Mouse (Mus musculus) macrophage (primary cell): Measurements from ENCODE around the gene C130026I21Rik. TPM values are rescaled to one million over a fixed set of nuclear protein-coding genes. Genes with fewer than 3 reads are reported as not detected.
"Not testable (repeated sequence)": the region's sequence is repeated elsewhere in the genome, so short reads cannot be mapped to it uniquely, and the experiment has no call there.

Experiments
- H3K27ac ChIP-seq: fragments of 350-480 bp; formaldehyde crosslinking; 2 replicates; pipeline ENCODE4 v1.9.0; 2021
- H3K36me3 ChIP-seq: fragments of 350-480 bp; formaldehyde crosslinking; 2 replicates; pipeline ENCODE4 v1.9.0; 2021; ENCODE audit errors: inconsistent target
- H3K4me3 ChIP-seq: fragments of 350-480 bp; formaldehyde crosslinking; 2 replicates; pipeline ENCODE4 v1.9.0; 2021; ENCODE audit errors: inconsistent target
- H3K79me2 ChIP-seq: fragments of 350-480 bp; formaldehyde crosslinking; 2 replicates; pipeline ENCODE4 v1.9.0; 2021; ENCODE audit errors: inconsistent target
- WGBS: methylation state at CpG from one replicate; pipeline ENCODE4 v1.1.7; 2026; ENCODE audit warnings: inconsistent platforms; ENCODE audit not compliant: missing documents; 5-methylcytosine and 5-hydroxymethylcytosine counted together
- polyA plus RNA-seq: library from polyadenylated mRNA; stranded (reverse); fragments of 250-400 nt; gene quantifications from 3 replicates; pipeline ENCODE4 v1.2.4, GENCODE M21; 2018; ENCODE audit warnings: inconsistent platforms

Gene C130026I21Rik
- polyA plus RNA-seq, 1 experiment from 2014 or later = 60.6 TPM

DNA sequence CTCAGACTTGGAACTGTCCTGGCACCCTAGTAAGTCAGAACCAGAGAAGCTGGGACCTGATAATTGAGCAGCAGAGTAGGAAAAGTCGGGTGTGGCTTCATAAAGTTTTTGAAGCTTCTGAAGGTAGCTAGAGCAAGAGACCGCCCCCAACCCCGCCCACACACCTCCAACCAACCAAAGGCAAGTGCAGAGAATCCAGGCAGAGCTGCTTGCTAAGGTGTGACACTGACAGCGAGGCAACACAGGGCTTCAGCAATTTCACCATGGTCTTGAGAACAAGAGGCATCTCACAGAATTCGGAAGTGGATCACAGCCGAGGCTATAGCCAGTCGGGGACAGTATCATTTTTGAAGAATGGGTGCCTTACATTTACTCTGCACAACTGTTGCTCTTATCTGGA, 160.6 kb downstream of the C130026I21Rik start, which contains the start of gene A530032D15Rik:
A530032D15Rik (minus strand) TSS at position 101 of the 400 bp plus-strand sequence.
- H3K27ac ChIP-seq, H3K4me3 ChIP-seq, H3K79me2 ChIP-seq, H3K36me3 ChIP-seq: not testable (repeated sequence)
- no CpG with 5 or more reads among the region's 7 CpGs for WGBS

DNA sequence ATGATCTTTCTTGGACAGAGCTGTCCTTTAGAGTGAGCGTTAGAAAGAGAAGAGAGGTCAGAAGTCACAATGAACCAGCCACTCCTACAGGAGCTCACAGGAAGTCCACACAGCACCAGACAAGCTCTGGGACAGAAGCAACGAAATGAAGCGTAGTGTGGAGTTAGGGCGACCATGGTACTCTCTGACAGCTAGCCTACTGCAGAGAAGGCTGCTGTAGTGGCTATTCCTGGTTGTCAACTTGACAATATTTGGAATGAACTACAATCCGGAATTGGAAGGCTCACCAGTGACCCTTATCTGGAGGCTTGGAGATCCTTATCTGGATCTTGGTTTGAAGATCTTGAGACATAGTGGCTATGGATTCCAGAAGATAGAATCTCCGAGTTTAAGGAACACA, 164.4 kb downstream of the C130026I21Rik start:
- H3K79me2 ChIP-seq, H3K36me3 ChIP-seq, H3K27ac ChIP-seq, H3K4me3 ChIP-seq: not testable (repeated sequence)
- 69% methylated on average over 4 of the region's 6 CpGs for WGBS

GRCm38 (mm10) chr1:85105336-85105735, 165.0 kb downstream of the C130026I21Rik start:
- H3K36me3 ChIP-seq, H3K79me2 ChIP-seq, H3K4me3 ChIP-seq, H3K27ac ChIP-seq: not testable (repeated sequence)
- 93% methylated on average over 2 of the region's 4 CpGs for WGBS

DNA sequence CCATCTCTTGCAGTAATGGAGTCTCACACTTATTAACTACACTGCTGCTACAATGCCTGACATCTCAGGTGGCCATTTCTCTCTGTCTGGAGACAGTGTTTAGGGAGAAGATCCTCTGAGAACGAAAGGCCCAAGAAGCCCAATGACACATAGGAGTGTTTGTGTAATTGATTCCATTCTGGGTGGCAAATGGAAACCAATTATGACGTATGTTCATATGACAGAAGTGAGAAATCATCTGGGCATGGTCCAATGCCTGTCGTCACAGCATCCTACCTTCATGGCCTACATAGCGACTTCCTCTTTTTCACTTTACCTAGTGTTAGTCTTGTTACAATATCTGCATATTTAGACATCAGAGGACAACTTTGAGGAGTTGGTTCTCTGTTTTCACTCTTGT, 168.6 kb downstream of the C130026I21Rik start:
- not testable (repeated sequence) for H3K27ac ChIP-seq

GRCm38 (mm10) chr1:85099864-85100263, 170.5 kb downstream of the C130026I21Rik start, which contains the start of gene Gm10553:
Gene Gm10553, plus strand, starts transcription at chr1:85100164.
- H3K79me2 ChIP-seq, H3K27ac ChIP-seq, H3K36me3 ChIP-seq, H3K4me3 ChIP-seq: not testable (repeated sequence)
- 100% methylated on average over 1 of the region's 1 CpGs for WGBS

More for the DNA sequence above, 168.6 kb downstream of the C130026I21Rik start:
- H3K36me3 ChIP-seq, H3K4me3 ChIP-seq, H3K79me2 ChIP-seq: not testable (repeated sequence)
- 69% methylated on average over 3 of the region's 4 CpGs for WGBS

DNA sequence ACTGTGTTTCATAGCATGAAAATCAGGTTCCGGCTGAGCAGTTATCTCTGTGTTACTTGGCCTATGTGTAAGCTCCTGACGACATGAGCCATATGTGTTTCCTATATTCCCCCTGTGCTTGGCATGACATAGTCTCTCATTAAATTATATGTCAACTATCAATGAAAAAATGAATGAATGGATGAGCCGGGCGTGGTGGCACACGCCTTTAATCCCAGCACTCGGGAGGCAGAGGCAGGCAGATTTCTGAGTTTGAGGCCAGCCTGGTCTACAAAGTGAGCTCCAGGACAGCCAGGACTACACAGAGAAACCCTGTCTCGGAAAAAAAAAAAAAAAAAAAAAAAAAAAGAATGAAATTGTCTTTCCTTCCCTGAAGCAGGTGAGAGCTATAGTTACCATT, 171.3 kb downstream of the C130026I21Rik start:
- not testable (repeated sequence) for H3K36me3 ChIP-seq

GRCm38 (mm10) chr1:85093011-85093572, 177.3 kb downstream of the C130026I21Rik start:
- not testable (repeated sequence) for H3K4me3 ChIP-seq, H3K36me3 ChIP-seq, H3K27ac ChIP-seq, H3K79me2 ChIP-seq
- 81% methylated on average over 6 of the region's 7 CpGs for WGBS

More for the DNA sequence above, 171.3 kb downstream of the C130026I21Rik start:
- not testable (repeated sequence) for H3K4me3 ChIP-seq, H3K27ac ChIP-seq, H3K79me2 ChIP-seq
- WGBS = no CpG with 5 or more reads among the region's 7 CpGs

- H3K36me3 ChIP-seq, H3K27ac ChIP-seq, H3K4me3 ChIP-seq, H3K79me2 ChIP-seq: not testable (repeated sequence)
- WGBS = 11% methylated on average over 1 of the region's 3 CpGs
These were observed 178.2 kb downstream of the C130026I21Rik start for GRCm38 (mm10) chr1:85092169-85092568.

GRCm38 (mm10) chr1:85086211-85086610, 184.2 kb downstream of the C130026I21Rik start:
- not testable (repeated sequence) for H3K4me3 ChIP-seq, H3K36me3 ChIP-seq, H3K79me2 ChIP-seq, H3K27ac ChIP-seq
- 33% methylated on average over 1 of the region's 1 CpGs for WGBS

DNA sequence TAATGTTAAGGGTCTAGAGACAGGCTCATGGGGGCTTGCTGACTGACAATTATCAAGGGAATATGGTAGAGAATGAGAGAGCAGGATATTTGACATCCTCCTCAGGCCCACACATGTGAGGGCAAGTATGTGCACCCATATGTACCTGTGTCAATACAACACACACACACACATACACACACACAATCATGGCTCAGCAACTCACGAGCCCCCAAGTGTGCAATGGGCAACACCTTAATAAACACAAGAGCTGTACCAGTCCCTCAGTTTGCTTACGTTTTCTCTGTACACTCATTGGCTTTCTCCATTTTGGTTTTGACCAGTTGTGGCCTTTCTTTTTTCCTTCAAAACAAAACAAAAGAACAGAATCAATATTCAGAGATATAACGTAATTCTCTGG, 185.6 kb downstream of the C130026I21Rik start:
- H3K79me2 ChIP-seq, H3K27ac ChIP-seq, H3K36me3 ChIP-seq, H3K4me3 ChIP-seq: not testable (repeated sequence)
- WGBS = no CpG with 5 or more reads among the region's 3 CpGs

DNA sequence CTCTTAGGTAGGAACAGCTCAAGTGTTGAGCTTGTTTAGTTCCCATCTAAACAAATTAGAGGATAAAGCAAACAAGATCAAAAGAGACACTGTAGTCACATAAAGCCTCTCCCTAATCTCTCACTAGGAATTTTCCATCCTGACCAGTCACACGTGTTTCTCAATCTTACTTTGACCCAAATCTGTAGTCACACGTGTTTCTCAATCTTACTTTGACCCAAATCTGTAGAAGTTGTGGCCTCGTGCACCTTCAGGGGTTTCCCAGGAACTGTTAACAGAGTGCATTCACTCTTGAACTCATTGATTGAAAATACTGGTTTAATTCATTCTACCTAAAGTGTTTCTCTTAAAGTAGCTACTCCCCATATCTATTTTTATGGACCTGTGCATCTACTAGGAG, 197.3 kb downstream of the C130026I21Rik start:
- not testable (repeated sequence) for H3K4me3 ChIP-seq, H3K27ac ChIP-seq, H3K79me2 ChIP-seq, H3K36me3 ChIP-seq
- 59% methylated on average over 3 of the region's 3 CpGs for WGBS

DNA sequence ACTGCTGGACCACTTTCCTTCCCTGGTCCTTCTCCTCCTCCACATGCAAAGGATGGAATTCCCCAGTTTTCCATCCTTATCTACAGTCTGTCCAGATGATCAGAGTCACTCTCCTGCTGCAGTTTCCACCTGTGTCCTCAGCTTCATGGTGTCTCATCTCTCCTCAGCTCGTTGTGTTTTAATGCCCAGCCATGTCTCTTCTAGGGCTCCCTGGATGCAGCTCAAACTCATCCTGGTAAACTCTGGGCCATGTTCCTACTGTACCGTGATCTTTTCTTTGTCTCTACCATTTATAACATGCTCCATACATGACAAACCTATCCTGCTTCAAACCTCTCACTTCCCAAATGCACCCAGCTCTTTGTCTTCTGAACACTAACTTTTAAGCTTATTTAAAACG, 198.7 kb downstream of the C130026I21Rik start:
- not testable (repeated sequence) for H3K79me2 ChIP-seq, H3K27ac ChIP-seq, H3K36me3 ChIP-seq, H3K4me3 ChIP-seq
- WGBS = 78% methylated on average over 2 of the region's 3 CpGs

- H3K79me2 ChIP-seq, H3K27ac ChIP-seq, H3K4me3 ChIP-seq, H3K36me3 ChIP-seq: not testable (repeated sequence)
- 95% methylated on average over 2 of the region's 6 CpGs for WGBS
These were observed 234.6 kb downstream of the C130026I21Rik start for GRCm38 (mm10) chr1:85035801-85036200.

DNA sequence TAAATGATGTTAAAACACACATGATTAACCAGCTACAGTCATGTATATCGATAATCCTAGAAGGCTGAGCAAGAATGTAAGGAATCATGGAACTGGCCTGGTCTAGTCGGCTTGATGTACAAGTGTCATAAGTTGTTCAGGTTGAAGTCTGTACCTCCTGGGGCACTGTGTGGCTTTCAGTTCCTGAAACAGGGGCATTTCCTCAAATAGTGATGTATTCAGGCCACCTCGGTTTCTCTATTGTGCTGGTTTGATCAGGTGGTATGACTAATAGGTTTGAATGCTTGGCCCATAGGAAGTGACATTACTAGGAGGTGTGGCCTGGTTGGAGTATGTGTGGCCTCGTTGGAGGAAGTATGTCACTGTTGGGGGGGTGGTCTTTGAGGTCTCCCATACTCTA, 236.0 kb downstream of the C130026I21Rik start:
- not testable (repeated sequence) for H3K27ac ChIP-seq, H3K4me3 ChIP-seq, H3K79me2 ChIP-seq, H3K36me3 ChIP-seq
- WGBS = no CpG with 5 or more reads among the region's 4 CpGs

- H3K27ac ChIP-seq, H3K4me3 ChIP-seq, H3K36me3 ChIP-seq, H3K79me2 ChIP-seq: not testable (repeated sequence)
- WGBS = no CpG with 5 or more reads among the region's 6 CpGs
These were observed 236.8 kb downstream of the C130026I21Rik start for GRCm38 (mm10) chr1:85033616-85034015.

- H3K79me2 ChIP-seq, H3K36me3 ChIP-seq, H3K27ac ChIP-seq, H3K4me3 ChIP-seq: not testable (repeated sequence)
- WGBS = no CpG with 5 or more reads among the region's 14 CpGs
These were observed 240.2 kb downstream of the C130026I21Rik start for GRCm38 (mm10) chr1:85030211-85030610.
